Mouse (Mus musculus): Measurements from ENCODE around the gene Alms1. TPM values are rescaled to one million over a fixed set of nuclear protein-coding genes. Genes with fewer than 3 reads are reported as not detected.

The Alms1 gene
- total RNA-seq, 2 experiments from 2014 or later, result 10.1 to 12.0 TPM

- DNase-seq, result peak in 1 of 2 experiments; percentile 8
Measured at GRCm38 (mm10) chr6:85713105-85713504, 125.8 kb downstream of the Alms1 start, which contains the start of gene Nat8f7. Nat8f7 (minus strand) TSS chr6:85713205.

Small RNA genes within 50 kb of the gene (microRNA-seq; reads per million reads assigned to microRNA genes)
- gene Gm27317, result not detected

Other genes starting within 250 kb of the Alms1 start
- 10 to 100 TPM; 32.6 to 35.8 TPM for gene Rab11fip5, start 212.9 kb upstream of the Alms1 start, total RNA-seq (2021)
- gene Noto, start 163.6 kb upstream of the Alms1 start, total RNA-seq (2021), result not detected
- gene Smyd5, start 155.5 kb upstream of the Alms1 start, total RNA-seq (2021), result 10 to 100 TPM; 31.2 to 35.9 TPM
- gene Cct7, start 136.0 kb upstream of the Alms1 start, total RNA-seq (2021), result 100 to 1,000 TPM; 267 to 301 TPM
- 10 to 100 TPM; 11.5 to 14.4 TPM for gene Pradc1, start 135.6 kb upstream of the Alms1 start, total RNA-seq (2021)
- under 1 TPM; 0.40 to 0.53 TPM for gene Fbxo41, start 84.5 kb upstream of the Alms1 start, total RNA-seq (2021)
- gene Egr4, start 73.9 kb upstream of the Alms1 start, total RNA-seq (2021), result not detected
- 1 to 10 TPM; 2.6 to 3.3 TPM for gene Nat8f7, start 125.7 kb downstream of the Alms1 start, total RNA-seq (2021)
- under 1 TPM; 0.50 to 0.53 TPM for gene Nat8f3, start 178.2 kb downstream of the Alms1 start, total RNA-seq (2021)
- 1 to 10 TPM; 1.4 to 2.6 TPM for gene Nat8f6, start 233.4 kb downstream of the Alms1 start, total RNA-seq (2021)
- gene Nat8f5, start 233.4 kb downstream of the Alms1 start, total RNA-seq (2021), result 1 to 10 TPM; 6.0 to 9.5 TPM
- gene Nat8, start 244.6 kb downstream of the Alms1 start, total RNA-seq (2021), result 1 to 10 TPM; 3.6 to 4.5 TPM

All from adrenal gland, postnatal 36 days (tissue).